Mouse (Mus musculus) C2C12 (cell line): Measurements from ENCODE around the gene Pcbp3.

ENCODE experiments used
- CEBPB ChIP-seq: IDR thresholded peaks from one replicate; pipeline ENCODE4 v1.6.1; 2011; ENCODE audit warnings: low read depth, mild to moderate bottlenecking, control low read depth, moderate library complexity
- CTCF ChIP-seq: IDR thresholded peaks from one replicate; pipeline ENCODE4 v1.5.1; 2011; ENCODE audit not compliant: control insufficient read depth, insufficient read depth, insufficient read length
- MAX ChIP-seq: IDR thresholded peaks from one replicate; pipeline ENCODE4 v1.6.1; 2011; ENCODE audit warnings: mild to moderate bottlenecking, control low read depth
- MYOD1 ChIP-seq: IDR thresholded peaks from one replicate; pipeline ENCODE4 v1.6.1; 2011; ENCODE audit warnings: low read depth; ENCODE audit not compliant: control insufficient read depth, insufficient read length
- MYOG ChIP-seq: IDR thresholded peaks from one replicate; pipeline ENCODE4 v1.6.1; 2011; ENCODE audit not compliant: control insufficient read depth, insufficient read length; ENCODE audit errors: extremely low read depth
- USF1 ChIP-seq: IDR thresholded peaks from one replicate; pipeline ENCODE4 v1.6.1; 2011; ENCODE audit warnings: low read depth, mild to moderate bottlenecking, control low read depth, moderate library complexity

GRCm38 (mm10) chr10:76831915-76832314 is 129.8 kb downstream of the Pcbp3 start:
- no peak for TF ChIP-seq CTCF
- no peak for TF ChIP-seq USF1
- TF ChIP-seq CEBPB, result no peak
- TF ChIP-seq MYOG, result no peak
- TF ChIP-seq MAX, result no peak
- no peak for TF ChIP-seq MYOD1
